Mouse (Mus musculus) adipose tissue, adult 10 weeks (tissue): ENCODE results near the gene Map4k1. TPM values are rescaled to one million over a fixed set of nuclear protein-coding genes. Genes with fewer than 3 reads are reported as not detected.

Source experiments
- polyA plus RNA-seq: library from polyadenylated mRNA; stranded (reverse); fragments of 350-450 nt; fragmentation: Illumina TruSeq; extraction: RNeasy Lipid Tissue Mini Kit (QIAGEN cat#74804); gene quantifications from one replicate; pipeline ENCODE4 v1.2.3, GENCODE M21; 2014; ENCODE audit warnings: low read depth, low replicate concordance

Map4k1 gene
- polyA plus RNA-seq, result 4.1 TPM

DNA sequence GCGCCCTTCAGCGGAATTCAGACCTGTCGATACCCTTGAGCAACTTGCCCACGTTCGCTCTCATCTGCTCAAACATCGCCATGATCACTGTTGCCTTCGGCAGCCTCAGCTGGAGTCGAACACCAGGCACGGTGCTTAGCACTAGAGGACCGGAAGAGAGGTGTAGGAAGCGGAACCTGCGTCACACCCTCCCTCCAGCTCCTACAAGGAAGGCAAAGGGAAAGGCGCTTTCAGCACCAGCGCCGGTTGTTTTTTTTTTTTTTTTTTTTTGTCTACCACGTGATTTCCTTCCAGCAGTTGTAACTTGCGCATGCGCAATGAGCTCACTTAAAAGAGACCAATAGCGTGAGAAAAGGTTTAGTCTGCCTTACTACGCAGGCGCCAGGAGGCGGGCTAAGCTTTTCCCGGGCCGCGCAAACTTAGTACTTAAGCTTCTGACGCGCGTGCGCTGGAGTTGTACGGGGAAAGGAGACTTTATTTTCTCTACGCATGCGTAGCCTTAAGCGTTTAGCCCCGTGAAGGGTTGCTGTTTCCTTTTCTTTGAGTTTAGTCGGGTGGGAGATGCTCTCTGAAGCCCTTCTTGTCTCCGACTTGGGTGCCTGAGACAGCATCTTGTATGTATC, at the start of gene Map4k1, which contains the start of gene Eif3k:
Gene Map4k1, plus strand, starts transcription at position 400 of the 623 bp plus-strand sequence.
Gene Eif3k, minus strand, starts transcription at position 214 of the 623 bp plus-strand sequence.

DNA sequence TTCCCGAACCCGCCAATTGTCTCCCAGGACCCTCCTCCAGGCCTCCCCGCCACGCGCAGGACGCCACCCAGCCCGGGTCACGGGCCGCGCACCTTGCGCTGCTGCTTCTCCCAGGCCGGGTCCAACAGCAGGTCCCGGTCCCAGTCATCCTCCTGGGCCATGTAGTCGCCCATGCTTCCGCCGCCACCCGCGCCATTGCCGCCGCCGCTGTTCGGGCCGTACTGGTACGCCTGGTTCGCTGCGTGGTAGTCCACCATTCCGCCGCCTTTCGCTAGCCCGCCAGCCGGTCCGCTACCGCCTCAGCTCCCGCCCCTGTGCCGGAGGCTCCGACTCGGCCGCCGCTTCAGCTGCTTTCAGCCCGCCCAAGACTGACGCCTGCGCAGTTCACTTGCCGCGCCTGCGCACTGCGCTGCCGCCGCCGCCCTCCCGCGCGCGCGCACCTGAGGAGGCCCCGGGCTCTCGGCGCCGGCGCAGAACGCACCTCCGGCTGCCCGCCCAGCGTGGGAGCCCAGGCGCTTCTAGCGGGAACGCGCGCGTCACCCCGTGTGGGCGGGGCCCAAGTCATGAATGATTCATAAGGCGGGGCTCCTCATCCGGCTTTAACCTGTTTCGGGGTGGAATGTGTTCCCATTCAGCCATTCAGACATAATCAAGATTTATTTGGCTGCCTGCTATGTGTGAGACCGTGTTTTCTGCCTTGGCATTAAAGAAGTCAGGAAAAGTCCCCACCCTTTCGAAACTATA, 19.8 kb upstream of the Map4k1 start, which contains the start of gene Actn4:
Gene Actn4, minus strand, starts transcription at position 414 of the 744 bp plus-strand sequence.

Other genes with a start within 250 kb of the Map4k1 start
- 76.4 TPM for gene Mrps12, start 240.2 kb upstream of the Map4k1 start, polyA plus RNA-seq
- gene Sars2, start 240.1 kb upstream of the Map4k1 start, polyA plus RNA-seq, result 6.2 TPM
- not detected for gene Ccer2, start 225.9 kb upstream of the Map4k1 start, polyA plus RNA-seq
- gene Sirt2, start 215.3 kb upstream of the Map4k1 start, polyA plus RNA-seq, result 88.9 TPM
- gene Nfkbib, start 214.5 kb upstream of the Map4k1 start, polyA plus RNA-seq, result 36.6 TPM
- gene Rinl, start 193.1 kb upstream of the Map4k1 start, polyA plus RNA-seq, result 5.6 TPM
- gene Hnrnpl, start 173.5 kb upstream of the Map4k1 start, polyA plus RNA-seq, result 246 TPM
- gene Ech1, start 156.8 kb upstream of the Map4k1 start, polyA plus RNA-seq, result 361 TPM
- 39.3 TPM for gene Lgals4, start 148.2 kb upstream of the Map4k1 start, polyA plus RNA-seq
- 11.5 TPM for gene Lgals7, start 118.2 kb upstream of the Map4k1 start, polyA plus RNA-seq
- gene Capn12, start 100.6 kb upstream of the Map4k1 start, polyA plus RNA-seq, result 0.51 TPM
- 202 TPM for gene Actn4, start 19.7 kb upstream of the Map4k1 start, polyA plus RNA-seq
- 266 TPM for gene Eif3k, start 186 bp upstream of the Map4k1 start, polyA plus RNA-seq
- gene Ryr1, start 143.1 kb downstream of the Map4k1 start, polyA plus RNA-seq, result 0.19 TPM
- gene Rasgrp4, start 152.8 kb downstream of the Map4k1 start, polyA plus RNA-seq, result 5.3 TPM
- 29.7 TPM for gene Fam98c, start 174.2 kb downstream of the Map4k1 start, polyA plus RNA-seq
- gene Ggn, start 188.2 kb downstream of the Map4k1 start, polyA plus RNA-seq, result 7.8 TPM
- 4.9 TPM for gene Spred3, start 188.4 kb downstream of the Map4k1 start, polyA plus RNA-seq
- 144 TPM for gene Psmd8, start 198.7 kb downstream of the Map4k1 start, polyA plus RNA-seq
- gene Catsperg1, start 232.0 kb downstream of the Map4k1 start, polyA plus RNA-seq, result 10.8 TPM